Mouse (Mus musculus) ovary, postnatal 10 days (tissue): ENCODE measurements around the gene Tango6.
"Not testable (repeated sequence)": the region's sequence is repeated elsewhere in the genome, so short reads cannot be mapped to it uniquely, and the experiment has no call there.

Experiments
- DNase-seq: peaks from one replicate; pipeline ENCODE4 v3.0.0; 2022; ENCODE audit warnings: low spot score

The Tango6 gene

DNA sequence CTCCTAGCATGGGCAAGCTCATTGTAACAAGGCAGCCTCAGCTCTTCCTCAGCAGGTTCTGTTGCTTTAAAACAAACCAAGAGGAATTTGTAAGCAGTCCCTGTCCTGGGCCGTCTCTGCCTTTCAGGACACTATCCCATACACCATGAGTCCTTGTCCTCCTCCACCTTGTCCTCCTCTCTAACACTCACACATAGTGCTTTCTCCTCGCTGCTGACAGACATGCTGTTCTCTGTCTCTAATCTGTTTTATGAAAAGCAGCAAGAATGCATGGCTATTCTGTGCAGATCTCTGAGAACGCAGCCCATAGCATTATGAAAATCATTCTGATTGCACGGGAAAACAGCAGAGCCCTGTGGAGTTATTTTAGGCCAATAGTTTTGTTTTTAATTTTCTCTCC lies 78.4 kb downstream of the Tango6 start:
- DNase-seq, result no peak

DNA sequence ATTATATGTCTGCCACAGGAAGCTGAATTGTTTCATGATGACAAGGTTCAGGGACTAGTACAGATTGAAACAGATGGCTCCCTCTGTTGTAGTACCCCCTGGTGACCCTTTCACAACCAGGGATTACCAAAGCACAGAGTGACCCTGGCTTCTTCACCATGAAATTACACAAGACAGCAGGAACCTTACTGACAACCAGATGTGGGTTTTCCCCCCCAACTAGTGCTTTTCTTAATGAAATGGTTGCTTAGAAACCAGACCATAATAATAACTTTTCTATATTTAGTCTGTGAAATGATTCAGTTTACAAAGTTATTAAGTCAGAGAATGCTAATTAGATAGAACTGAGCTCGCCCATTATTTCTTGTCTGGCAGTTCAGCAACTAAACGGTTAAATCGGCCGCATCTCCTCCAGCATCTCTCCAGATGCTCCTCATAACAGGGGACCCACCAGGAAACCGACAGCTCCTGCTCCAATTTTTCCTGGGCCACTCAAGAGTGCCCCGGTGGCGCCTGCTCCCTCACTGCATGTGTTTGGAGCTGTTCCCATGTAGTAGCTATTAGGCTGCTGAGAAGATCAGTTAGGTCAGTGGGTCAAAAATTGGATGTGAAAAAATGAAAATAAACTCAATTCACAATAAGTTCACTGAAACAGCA lies 79.1 kb downstream of the Tango6 start:
- DNase-seq, result no peak

DNA sequence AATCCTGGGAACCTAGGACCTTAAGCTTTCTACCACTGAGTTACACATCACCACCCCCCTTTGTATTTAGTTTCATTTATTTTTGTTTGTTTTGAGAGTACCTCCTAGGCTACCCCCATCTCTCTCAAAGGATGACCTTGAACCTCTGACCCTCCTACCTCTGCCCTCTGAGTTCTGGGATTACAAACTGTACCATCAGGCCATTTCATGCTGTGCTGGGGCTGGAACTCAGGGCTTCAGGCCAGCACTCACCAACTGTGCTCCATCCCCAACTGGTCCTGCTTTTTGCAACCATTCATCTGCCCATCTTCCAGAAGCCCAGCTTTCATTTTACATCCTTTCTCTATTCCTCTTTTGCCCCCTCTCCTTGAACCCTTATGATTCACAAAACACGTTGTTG lies 81.7 kb downstream of the Tango6 start:
- no peak for DNase-seq

DNA sequence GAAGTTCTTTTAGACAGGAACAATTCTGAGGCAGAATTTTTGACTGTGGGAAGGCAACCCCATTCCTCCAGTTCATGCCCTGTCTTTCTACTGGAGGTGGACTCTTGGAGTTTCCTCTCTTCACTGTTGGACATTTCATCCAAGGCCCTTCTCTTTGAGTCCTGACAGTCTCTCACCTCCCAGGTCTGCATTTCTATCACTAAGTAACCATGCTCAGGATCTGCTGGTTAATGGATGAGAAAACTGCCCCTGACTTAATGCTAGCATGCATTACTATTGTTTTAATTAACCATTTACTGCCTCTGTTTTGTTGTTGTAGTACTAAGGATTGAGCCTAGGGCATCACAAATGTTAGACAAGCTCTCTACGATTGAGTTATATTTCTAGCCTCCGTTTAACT lies 82.7 kb downstream of the Tango6 start:
- no peak for DNase-seq

DNA sequence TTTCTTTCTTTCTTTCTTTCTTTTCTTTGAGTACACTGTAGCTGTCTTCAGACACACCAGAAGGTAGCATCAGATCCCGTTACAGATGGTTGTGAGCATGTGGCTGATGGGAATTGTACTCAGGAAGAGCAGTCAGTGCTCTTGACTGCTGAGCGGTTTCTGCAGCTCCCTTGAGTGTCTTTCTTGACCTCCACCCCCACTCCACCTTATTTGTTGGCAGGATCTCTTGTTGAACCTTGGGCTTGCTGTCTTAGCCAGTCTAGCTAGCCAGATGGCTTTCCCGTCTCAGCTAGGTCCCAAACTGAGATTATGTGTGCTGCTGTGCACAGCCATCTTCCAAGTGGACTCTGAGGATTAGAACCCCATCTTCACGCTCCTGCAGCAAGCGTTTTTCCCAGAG lies 83.9 kb downstream of the Tango6 start:
- DNase-seq, result no peak

DNA sequence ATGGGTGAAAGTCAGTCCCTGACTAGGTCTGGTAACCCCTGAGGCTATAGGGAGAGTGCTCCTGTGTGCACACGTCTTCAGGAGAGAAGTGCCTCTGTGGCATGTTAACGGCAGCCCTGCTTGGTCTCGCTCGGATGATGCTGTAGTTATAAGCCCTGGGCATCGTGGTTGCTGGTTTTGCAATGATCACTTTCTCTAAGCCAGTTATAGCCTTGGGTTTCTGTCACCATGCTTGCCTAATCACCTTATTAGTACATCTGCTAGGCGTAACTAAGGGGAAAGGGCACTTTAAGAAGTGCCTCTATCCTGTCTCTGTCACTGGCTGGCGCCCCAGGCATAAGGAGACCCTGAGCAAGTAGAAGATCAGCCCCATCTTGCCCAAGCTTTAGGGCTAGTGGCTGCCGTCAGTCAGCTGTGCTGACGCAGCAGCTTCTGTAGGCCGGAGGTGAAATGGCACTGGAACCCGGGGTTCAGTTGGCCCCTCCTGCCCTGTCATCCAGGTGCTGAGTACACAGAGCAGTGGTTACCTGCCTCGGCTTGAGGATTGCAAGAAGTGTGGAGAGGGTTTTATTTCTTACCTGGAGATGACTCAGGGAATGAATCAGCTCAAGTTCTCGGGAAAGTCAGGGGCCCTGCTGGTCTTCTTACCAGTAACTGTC lies 86.4 kb downstream of the Tango6 start:
- no peak for DNase-seq

DNA sequence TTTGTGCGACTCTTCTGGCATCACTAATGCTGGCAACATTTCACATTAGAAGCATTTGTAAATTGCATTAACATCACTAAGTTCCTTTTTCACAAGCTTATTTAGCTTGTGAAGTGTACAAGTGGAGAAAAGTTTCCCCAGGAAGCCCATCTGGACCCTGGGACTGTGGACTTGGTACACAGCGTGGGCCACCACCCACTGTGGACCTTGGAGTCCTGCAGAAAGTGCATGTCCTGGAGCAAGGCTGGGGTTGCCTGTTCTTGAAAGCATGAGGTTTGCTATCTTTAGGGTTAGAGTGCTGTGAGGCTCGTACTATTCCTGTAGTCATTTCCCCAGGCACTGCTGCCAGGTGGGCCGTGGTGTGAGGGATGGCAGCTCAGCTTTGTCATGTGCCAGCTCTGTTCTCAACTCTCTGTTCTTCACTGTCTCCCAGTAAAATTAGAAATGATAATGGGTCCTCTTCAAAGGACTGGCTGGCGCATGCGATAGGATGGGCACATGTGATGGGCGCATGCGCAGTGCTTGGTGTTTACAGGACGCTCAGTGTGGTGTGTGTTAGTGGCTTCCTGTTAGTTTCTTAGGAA lies 87.8 kb downstream of the Tango6 start:
- DNase-seq, result no peak

DNA sequence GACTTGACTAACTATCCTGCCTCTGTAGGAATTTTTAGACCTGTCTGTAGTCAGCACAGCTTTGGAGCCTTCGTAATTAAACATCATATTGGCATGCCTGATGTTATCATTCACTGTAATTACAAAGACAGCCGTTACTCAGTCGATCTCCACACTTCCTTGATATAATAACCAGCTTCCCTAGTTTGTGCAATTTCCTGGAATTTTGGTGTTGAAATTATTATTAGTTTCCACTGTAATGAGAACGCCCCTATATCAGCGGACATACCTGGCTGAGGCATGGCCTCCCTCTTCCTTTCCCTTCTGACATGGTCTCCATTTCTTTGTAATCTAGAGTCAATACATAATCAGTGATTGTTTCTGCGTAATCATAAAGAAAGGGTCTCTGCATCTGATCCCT lies 89.2 kb downstream of the Tango6 start:
- DNase-seq, result no peak

DNA sequence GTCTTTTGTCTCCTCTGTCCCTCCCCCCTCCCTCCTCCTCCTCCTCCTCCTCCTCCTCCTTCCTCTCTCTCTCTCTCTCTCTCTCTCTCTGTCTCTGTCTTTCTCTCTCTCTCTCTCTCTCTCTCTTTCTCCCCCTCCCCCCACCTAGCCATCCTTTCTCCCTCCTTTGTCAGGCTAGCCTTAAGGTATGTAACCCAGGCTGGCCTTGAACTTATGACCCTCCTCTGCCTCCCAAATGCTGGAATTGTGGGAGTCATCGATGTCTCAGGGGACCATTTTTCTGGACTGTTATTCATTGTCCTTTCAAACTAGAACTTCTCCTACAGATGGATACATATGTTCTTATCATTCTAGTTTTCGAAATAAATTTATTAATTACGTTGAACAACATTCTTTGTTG lies 89.6 kb downstream of the Tango6 start:
- DNase-seq, result no peak

DNA sequence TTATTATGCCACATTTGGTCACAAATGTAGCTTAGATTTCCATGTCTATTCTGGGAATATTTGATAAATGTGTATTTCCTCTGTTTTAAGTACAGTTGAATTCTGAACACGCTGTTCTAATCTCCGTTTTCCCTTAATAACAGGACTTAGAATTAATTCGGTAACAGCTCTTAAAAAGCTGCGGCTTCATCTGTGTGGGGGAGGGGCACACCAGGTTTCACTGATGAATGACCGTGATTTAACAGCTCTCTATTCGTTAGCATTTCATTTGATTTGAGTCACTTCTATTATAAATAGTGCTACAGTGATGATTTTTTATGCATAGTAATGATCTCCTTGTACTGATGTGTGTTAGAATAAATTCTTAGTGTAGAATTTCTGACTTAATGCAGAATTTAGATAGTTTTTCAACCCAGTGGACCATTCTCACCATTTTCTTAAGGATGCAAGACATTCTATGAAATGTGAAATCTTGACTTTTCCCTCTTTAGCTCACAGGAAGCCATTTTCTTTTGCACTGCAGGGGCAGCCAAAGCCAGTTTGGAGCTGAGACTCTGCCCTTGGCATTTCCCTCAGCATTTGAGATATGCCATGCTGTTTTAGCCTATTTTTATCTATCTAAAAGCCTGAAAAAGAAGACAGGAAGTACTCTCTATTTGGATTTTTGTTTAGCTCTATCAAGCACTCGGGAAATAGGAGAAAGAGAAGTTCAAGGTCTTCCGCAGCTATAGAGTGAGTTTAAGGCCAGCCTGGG lies 91.9 kb downstream of the Tango6 start:
- DNase-seq, result no peak

DNA sequence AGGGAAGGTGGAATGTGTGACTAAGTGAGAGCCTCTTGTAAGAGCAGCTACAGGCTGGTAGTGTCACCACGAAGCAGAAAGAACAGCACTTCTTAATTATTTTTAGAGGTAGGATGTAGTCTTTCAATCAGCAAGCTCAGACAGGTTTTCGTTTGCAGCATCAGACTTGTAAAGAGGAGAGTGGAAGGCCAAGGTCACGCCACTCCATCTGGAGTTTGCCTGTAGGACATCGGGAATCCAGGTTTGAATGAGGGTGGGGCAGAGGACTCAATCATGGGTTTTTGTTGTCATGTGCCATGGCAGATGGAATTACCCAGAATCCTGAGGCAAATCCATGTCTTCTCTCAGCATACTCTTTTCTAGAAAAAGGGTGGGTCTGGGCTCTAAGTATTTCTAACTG lies 106.8 kb downstream of the Tango6 start:
- no peak for DNase-seq

DNA sequence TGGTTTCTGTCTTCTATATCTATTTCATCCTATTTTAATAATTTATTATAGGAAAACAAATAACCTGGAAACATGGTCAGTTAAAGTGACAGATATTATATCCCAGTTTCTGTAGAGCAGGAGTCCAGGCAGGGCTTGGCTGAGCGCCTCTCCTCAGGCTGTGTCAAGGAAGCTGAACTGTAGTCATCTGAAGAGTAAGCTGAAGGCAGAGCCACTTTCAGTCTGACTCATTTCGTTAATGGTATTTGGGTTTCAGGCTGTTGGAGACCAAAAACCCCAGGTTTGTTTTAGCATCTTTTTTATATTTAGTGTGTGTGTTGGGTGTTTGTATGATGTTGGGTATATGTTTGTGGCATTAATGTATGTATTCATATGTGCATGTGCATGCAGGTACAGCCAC lies 112.0 kb downstream of the Tango6 start:
- DNase-seq, result no peak

DNA sequence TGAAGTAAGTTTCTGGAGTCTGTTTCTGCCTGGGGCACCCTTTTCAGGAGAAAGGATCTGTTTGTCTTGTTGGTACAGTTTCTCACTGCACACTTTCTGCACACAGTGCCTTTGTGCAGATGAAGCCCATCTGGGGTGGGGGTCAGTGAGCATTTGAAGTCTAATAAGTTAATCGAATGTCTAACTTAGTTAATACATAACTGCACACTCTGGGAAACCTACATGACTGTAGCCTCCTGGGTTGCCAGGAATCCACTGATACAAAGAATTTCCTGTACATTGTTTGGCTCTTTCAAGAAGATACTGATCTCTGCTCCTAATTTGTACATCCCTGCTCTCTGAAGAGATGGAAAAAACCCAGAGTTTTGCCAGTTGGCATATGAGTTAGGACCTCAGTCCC lies 117.0 kb downstream of the Tango6 start:
- no peak for DNase-seq

DNA sequence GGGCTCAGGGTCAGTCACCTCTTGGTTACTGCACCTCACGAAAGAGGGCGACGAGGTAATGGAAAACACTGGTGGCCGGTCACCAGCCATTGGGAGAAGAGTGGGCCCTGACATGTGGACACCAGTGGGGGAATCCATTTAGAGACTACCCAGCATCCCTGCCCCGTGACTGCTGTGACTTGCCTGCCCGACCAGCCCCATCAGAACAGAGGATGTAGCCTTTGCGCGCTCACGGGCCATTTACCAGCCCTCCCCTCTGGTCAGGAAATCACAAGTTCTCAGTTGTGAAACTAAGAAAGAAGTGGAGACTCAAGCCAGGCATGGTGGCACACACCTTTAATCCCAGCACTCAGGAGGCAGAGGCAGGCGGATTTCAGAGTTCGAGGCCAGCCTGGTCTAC lies 118.4 kb downstream of the Tango6 start:
- no peak for DNase-seq

DNA sequence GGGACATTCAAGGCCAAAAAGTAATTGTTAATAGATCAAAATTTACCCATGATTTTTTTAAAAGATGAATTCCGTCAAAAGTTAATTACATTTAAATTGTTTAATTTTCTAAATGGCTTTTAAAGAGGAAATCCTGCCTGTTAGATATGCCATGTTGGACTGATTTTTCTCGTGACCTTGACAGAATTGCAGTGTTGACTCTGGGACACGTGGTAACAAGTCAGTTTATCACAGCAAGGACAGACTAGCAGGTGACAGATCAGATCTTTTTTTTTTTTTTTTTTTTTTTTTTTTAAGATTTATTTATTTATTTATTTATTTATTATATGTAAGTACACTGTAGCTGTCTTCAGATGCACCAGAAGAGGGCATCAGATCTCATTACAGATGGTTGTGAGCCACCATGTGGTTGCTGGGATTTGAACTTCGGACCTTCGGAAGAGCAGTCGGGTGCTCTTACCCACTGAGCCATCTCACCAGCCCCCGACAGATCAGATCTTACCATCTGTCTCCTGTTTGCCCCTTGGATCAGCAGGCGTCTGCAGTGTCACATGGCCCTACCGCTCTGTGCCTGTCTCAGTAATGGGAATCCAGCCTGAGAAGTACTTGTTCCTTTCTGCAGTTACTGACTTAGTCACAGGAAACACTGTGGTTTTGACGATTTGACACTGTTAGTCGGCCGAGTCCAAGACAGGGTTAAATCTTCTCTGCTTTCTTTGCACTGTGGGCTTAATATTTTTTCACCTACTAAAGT lies 119.7 kb downstream of the Tango6 start:
- DNase-seq, result not testable (repeated sequence)

DNA sequence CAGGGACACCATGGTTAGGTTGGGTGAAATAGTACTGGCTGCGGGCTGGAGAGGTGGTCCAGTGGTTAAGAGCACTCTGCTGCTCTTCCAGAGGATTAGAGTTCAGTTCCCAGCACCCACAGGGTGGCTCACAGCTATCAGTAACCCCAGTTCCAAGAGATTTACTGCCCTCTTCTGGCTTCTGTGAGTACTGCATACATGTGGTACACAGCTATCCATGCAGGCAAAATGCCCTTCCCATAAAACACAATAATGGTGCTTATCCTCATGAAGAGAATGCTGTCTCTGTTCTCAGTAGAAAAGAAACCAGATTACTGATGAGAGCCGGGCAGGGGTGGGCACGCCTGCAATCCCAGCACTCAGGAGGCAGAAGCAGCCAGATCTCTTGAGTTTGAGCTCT lies 123.0 kb downstream of the Tango6 start:
- DNase-seq, result no peak

DNA sequence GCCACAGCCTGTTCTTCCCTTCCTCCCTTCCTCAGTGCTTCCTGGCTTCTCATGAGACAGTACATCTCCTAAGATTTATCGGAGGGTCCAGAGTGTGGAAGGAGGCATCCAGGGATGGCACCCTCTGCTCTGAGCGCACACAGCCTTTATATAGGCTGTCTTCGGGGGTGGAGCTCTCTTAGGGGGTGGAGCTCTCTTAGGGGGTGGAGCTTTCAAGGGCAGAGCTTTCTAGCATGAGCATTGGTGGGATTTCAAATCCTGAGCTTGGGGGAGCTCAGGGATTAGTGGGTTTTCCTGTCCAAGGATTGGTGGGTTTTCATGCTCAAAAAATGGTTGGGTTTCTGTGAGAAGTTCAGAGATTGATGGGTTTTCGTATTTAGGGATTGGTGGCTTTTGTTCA lies 124.6 kb downstream of the Tango6 start:
- no peak for DNase-seq

DNA sequence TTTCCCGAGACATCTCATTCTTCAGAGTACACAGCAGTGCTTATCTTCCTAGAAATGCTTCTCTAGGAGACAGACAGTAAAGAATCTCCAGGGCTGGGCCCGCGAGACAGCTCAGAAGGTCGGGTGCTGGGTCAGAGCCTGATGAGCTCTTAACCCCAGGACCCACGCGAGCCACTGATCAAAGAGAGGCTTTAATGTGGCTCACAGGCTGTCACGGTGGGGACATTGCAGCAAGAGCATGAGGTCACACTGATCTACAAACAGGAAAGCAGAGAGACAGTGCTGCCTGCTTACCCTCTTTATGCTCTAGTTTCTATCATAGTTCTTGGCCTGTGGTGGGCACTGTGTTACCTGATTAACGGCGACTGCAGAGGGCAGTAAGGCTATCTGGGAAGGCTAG lies 126.9 kb downstream of the Tango6 start:
- no peak for DNase-seq

DNA sequence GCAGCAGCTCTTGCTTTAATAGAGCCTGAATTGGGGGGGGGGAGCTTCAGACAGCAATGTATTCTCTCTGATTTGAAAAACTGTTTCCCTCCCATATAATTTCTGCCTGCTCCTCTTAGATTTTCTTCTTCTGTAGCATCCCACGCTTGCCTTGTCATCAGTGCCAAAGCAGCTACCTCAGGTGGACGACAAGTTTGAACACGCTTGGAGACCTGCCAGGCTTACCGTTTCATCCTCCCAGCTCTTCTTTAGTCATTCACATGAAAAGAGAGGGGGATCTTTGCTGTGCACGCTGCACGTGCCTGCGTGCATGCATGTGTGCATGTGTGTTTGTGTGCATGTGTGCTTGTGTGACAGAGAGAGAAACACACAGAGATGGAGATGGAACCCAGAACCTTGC lies 127.5 kb downstream of the Tango6 start:
- DNase-seq, result no peak

DNA sequence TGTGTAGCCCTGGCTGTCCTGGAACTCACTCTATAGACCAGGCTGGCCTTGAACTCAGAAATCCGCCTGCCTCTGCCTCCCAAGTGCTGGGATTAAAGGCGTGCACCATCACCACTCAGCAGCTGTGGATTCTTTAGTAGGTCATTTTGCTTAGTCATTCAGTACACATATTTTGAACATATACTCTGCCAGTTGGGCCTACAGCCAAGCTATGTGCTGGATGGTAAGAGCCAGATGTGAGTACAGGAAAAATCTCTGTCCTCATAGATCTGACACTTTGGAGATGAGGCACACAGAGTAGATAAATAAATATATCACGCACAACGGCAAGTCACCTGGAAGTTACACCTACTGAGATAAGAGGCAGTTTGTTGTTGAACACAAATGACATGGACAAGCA lies 129.7 kb downstream of the Tango6 start:
- DNase-seq, result no peak

DNA sequence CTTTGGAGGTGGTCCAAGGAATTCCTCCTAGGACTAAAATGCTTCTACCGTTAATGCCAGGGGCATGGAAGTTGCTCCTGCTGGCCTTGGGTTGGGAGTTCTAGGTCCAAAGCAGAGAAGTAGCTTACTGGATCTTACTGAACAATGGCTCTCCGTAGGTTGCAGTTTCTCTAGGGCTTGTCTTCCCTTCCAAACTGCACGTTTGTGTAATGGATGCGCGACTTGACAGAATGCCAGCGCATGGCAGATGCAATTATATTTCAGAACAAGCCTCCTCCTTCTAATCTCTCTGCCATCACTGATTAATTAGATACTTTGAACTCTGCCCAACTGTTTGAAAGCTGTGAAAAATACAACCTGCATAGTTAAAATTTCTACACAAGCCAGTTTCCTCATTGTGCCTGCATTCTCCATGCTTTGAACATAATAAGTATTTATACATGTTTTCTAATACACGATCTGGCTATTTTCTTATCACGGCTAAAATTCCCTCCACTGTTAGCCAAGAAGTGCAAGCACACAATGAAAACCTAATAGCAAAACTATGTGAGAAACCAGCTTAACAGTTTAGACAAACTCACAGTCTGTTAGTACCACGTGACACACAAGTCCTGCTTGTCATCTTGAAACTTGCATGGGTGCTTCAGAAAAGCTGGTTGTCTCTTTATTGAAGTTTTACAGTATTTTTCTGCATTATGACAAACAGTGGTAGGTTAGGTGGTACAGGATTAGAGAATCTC lies 133.7 kb downstream of the Tango6 start:
- DNase-seq, result no peak

DNA sequence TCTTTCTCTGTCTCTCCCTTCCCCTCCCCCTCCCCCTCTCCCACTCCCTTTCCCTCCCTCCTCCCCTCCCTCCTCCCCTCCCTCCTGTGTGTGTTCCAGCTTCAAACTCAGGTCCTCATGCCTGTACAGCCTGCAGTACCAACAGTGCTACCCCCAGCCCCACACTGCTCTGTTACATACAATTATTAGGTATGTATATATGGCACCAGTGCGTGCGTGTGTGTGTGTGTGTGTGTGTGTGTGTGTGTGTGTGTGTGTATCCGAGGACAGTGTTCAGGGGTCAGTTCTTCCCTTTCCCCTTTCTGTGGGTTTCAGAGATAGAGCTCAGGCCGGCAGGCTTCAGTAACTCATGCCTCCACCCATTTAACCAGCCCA lies 134.3 kb downstream of the Tango6 start:
- no peak for DNase-seq
